Mouse (Mus musculus): ENCODE results near the gene Tnpo1. TPM values are rescaled to one million over a fixed set of nuclear protein-coding genes. Genes with fewer than 3 reads are reported as not detected.

The Tnpo1 gene
- total RNA-seq, 2 experiments from 2014 or later = 91.7 to 99.7 TPM

Other genes with a start within 250 kb of the Tnpo1 start
- gene Tmem171, start 231.6 kb downstream of the Tnpo1 start, total RNA-seq (2021) = not detected
- gene Fcho2, start 110.9 kb downstream of the Tnpo1 start, total RNA-seq (2021) = 10 to 100 TPM; 39.8 to 51.5 TPM
- not detected for gene 1700024P04Rik, start 58.2 kb upstream of the Tnpo1 start, total RNA-seq (2021)